Mouse (Mus musculus) intestine, embryonic 14.5 days (tissue): ENCODE measurements around the gene Slpi. TPM values are rescaled to one million over a fixed set of nuclear protein-coding genes. Genes with fewer than 3 reads are reported as not detected.

Source experiments
- ATAC-seq: fragments of 200-750 bp; cut with Nextera tagmentation; replicated peaks from 2 replicates; pipeline ENCODE4 v1.8.0; 2017; ENCODE audit warnings: low read depth, moderate number of reproducible peaks, moderate TSS enrichment, moderate library complexity; ENCODE audit not compliant: low FRiP score, low TSS enrichment
- DNase-seq: peaks from one replicate; pipeline ENCODE4 v3.0.0-alpha.2; 2018; ENCODE audit warnings: low spot score
- H3K27ac ChIP-seq: fragments of 300-500 bp; sonication (generic); 2 replicates; pipeline ENCODE4 v1.5.1; 2014; ENCODE audit warnings: low read depth, mild to moderate bottlenecking, control low read depth
- H3K27me3 ChIP-seq: fragments of 300-500 bp; sonication (generic); replicated peaks from 2 replicates; pipeline ENCODE4 v1.6.1; 2014; ENCODE audit warnings: low read length, control low read depth; ENCODE audit not compliant: control insufficient read depth, insufficient read depth
- H3K36me3 ChIP-seq: fragments of 300-500 bp; sonication (generic); 2 replicates; pipeline ENCODE4 v1.6.1; 2014; ENCODE audit warnings: low read length, control low read depth; ENCODE audit not compliant: control insufficient read depth, insufficient read depth
- H3K4me1 ChIP-seq: fragments of 300-500 bp; sonication (generic); replicated peaks from 2 replicates; pipeline ENCODE4 v1.6.1; 2014; ENCODE audit warnings: low read length, control low read depth, mixed read lengths; ENCODE audit not compliant: control insufficient read depth, insufficient read depth
- H3K4me2 ChIP-seq: fragments of 300-500 bp; sonication (generic); 2 replicates; pipeline ENCODE4 v1.6.1; 2014; ENCODE audit warnings: low read length
- H3K4me3 ChIP-seq: fragments of 300-500 bp; sonication (generic); 2 replicates; pipeline ENCODE4 v1.5.1; 2014; ENCODE audit warnings: low read depth, low read length, control low read depth, mixed read lengths
- H3K9ac ChIP-seq: fragments of 300-500 bp; sonication (generic); 2 replicates; pipeline ENCODE4 v1.6.1; 2014; ENCODE audit warnings: mild to moderate bottlenecking, low read length
- H3K9me3 ChIP-seq: fragments of 300-500 bp; sonication (generic); 2 replicates; pipeline ENCODE4 v1.6.1; 2016; ENCODE audit warnings: low read length, control low read depth; ENCODE audit not compliant: control insufficient read depth
- WGBS: fragments of 180-500 bp; shearing (Covaris S2); extraction: QIAGEN DNeasy Blood & Tissue Kit; methylation state at CpG from one replicate; pipeline ENCODE4 v1.1.7; 2014; 5-methylcytosine and 5-hydroxymethylcytosine counted together
- polyA plus RNA-seq: library from polyadenylated mRNA; unstranded; fragments of >200 nt; fragmentation: Nextera tagmentation; extraction: Ambion mirVana; gene quantifications from 2 replicates; pipeline ENCODE4 v1.2.1, GENCODE M21; 2014

Gene Slpi
- polyA plus RNA-seq, 1 experiment from 2014 or later, result 0.32 TPM

- no peak for DNase-seq
- Histone ChIP-seq H3K9ac (0 out of 2 replicates have a peak overlapping the region, but pooled peaks have one; percentile 12), H3K4me2 (peak overlapping the region; percentile 28), H3K27ac (peak overlapping the region; percentile 36), H3K36me3 (peaks cover 20% of the 10 kb centered on the region; the same call in 1 of the 2 replicates), H3K4me1 (peaks cover 44% of the 10 kb centered on the region), H3K9me3 (no peaks in the 10 kb centered on the region), H3K4me3 (no peak overlapping the region), H3K27me3 (no peaks in the 10 kb centered on the region)
- 19% methylated on average over 22 of the region's 22 CpGs for WGBS
- no peak for ATAC-seq
Measured at GRCm38 (mm10) chr2:164432541-164433191, 43.8 kb upstream of the Slpi start.

- Histone ChIP-seq H3K36me3 (peaks cover 28% of the 10 kb centered on the region), H3K4me2 (peak overlapping the region; percentile 28), H3K4me3 (no peak overlapping the region), H3K9me3 (no peaks in the 10 kb centered on the region), H3K4me1 (peaks cover 44% of the 10 kb centered on the region), H3K9ac (no peak overlapping the region), H3K27ac (peak overlapping the region; percentile 36; the same call in 1 of the 2 replicates), H3K27me3 (no peaks in the 10 kb centered on the region)
- DNase-seq, result no peak
- WGBS, result 57% methylated on average over 9 of the region's 9 CpGs
- ATAC-seq, result no peak
Measured at GRCm38 (mm10) chr2:164431676-164432465, 43.0 kb upstream of the Slpi start.

- no peak for DNase-seq
- H3K4me2 ChIP-seq, result peak overlapping the region; percentile 31
- H3K27ac ChIP-seq, result peak overlapping the region; percentile 29
- H3K9me3 ChIP-seq, result no peaks in the 10 kb centered on the region
- no peak for ATAC-seq
- H3K4me3 ChIP-seq, result no peak overlapping the region
- 7% methylated on average over 7 of the region's 7 CpGs for WGBS
- no peak overlapping the region for H3K9ac ChIP-seq
- H3K36me3 ChIP-seq, result peaks cover 36% of the 10 kb centered on the region
- peaks cover 33% of the 10 kb centered on the region for H3K4me1 ChIP-seq
- no peaks in the 10 kb centered on the region for H3K27me3 ChIP-seq
Measured at GRCm38 (mm10) chr2:164430697-164431096, 41.8 kb upstream of the Slpi start.

GRCm38 (mm10) chr2:164429881-164430615 is 41.2 kb upstream of the Slpi start:
- H3K36me3 ChIP-seq, result peaks cover 42% of the 10 kb centered on the region
- DNase-seq (no peak), ATAC-seq (no peak)
- H3K4me1 ChIP-seq, result peaks cover 33% of the 10 kb centered on the region
- 55% methylated on average over 15 of the region's 15 CpGs for WGBS
- no peaks in the 10 kb centered on the region for H3K9me3 ChIP-seq
- no peak overlapping the region for H3K4me2 ChIP-seq
- peak overlapping the region; percentile 29 for H3K27ac ChIP-seq
- no peaks in the 10 kb centered on the region for H3K27me3 ChIP-seq
- H3K4me3 ChIP-seq, result no peak overlapping the region
- no peak overlapping the region for H3K9ac ChIP-seq

- Histone ChIP-seq H3K4me3 (no peak overlapping the region), H3K27ac (no peak overlapping the region), H3K9ac (no peak overlapping the region), H3K4me2 (no peak overlapping the region), H3K27me3 (no peaks in the 10 kb centered on the region), H3K4me1 (peaks cover 32% of the 10 kb centered on the region), H3K9me3 (no peaks in the 10 kb centered on the region), H3K36me3 (peaks cover 58% of the 10 kb centered on the region)
- WGBS, result 33% methylated on average over 5 of the region's 5 CpGs
- ATAC-seq (no peak), DNase-seq (no peak)
Measured at GRCm38 (mm10) chr2:164428451-164428850, 39.6 kb upstream of the Slpi start.

- Histone ChIP-seq H3K4me3 (no peak overlapping the region), H3K9me3 (no peaks in the 10 kb centered on the region), H3K4me1 (peaks cover 17% of the 10 kb centered on the region), H3K4me2 (no peak overlapping the region), H3K9ac (no peak overlapping the region), H3K27me3 (no peaks in the 10 kb centered on the region), H3K36me3 (peaks cover 62% of the 10 kb centered on the region), H3K27ac (no peak overlapping the region)
- 81% methylated on average over 5 of the region's 5 CpGs for WGBS
- ATAC-seq (no peak), DNase-seq (no peak)
Measured at GRCm38 (mm10) chr2:164426952-164427351, 38.1 kb upstream of the Slpi start.

- DNase-seq (no peak), ATAC-seq (no peak)
- no peak overlapping the region for H3K27ac ChIP-seq
- no peak overlapping the region for H3K4me3 ChIP-seq
- H3K4me2 ChIP-seq, result no peak overlapping the region
- H3K4me1 ChIP-seq, result peaks cover 9% of the 10 kb centered on the region
- H3K9ac ChIP-seq, result no peak overlapping the region
- H3K36me3 ChIP-seq, result peaks cover 62% of the 10 kb centered on the region
- no peaks in the 10 kb centered on the region for H3K9me3 ChIP-seq
- 25% methylated on average over 12 of the region's 12 CpGs for WGBS
- no peaks in the 10 kb centered on the region for H3K27me3 ChIP-seq
Measured at GRCm38 (mm10) chr2:164426121-164426520, 37.2 kb upstream of the Slpi start.

- Histone ChIP-seq H3K4me1 (peaks cover 2% of the 10 kb centered on the region; the same call in 1 of the 2 replicates), H3K27ac (no peak overlapping the region), H3K27me3 (no peaks in the 10 kb centered on the region), H3K4me3 (no peak overlapping the region), H3K4me2 (no peak overlapping the region), H3K9ac (no peak overlapping the region), H3K9me3 (no peaks in the 10 kb centered on the region), H3K36me3 (peaks cover 62% of the 10 kb centered on the region)
- 85% methylated on average over 5 of the region's 5 CpGs for WGBS
- no peak for ATAC-seq
- no peak for DNase-seq
Measured at GRCm38 (mm10) chr2:164425401-164425800, 36.5 kb upstream of the Slpi start.
